Mouse (Mus musculus): Measurements from ENCODE around the gene Elf2. TPM values are rescaled to one million over a fixed set of nuclear protein-coding genes. Genes with fewer than 3 reads are reported as not detected.

Elf2 gene
- polyA plus RNA-seq, 1 experiment from 2014 or later, result 62.9 TPM

DNA sequence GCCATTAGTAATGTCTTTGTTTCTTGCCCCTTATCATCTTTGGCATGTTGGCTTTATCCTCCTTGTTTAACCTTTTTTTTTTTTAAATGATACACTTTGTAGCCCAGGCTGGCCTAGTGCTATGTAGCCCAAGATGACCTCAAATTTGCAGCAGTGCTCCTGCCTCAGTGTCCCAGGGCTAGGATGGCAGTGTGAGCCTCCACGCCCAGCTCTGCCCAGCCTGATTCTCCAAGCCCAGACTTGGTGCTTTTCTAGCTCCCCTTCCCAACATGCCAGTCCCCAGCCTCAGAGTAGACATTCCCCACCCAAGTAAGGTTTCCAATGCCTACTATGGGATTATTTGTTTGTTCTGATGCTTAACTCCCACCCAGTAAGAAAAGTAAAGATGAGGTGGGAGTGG, 88.2 kb downstream of the Elf2 start:
- H3K9me3 ChIP-seq (ENCODE audit: low read length), result no peaks in the 10 kb centered on the region
- H3K27ac ChIP-seq (ENCODE audit: low read length), result no peak overlapping the region
- peaks cover 66% of the 10 kb centered on the region for H3K36me3 ChIP-seq (ENCODE audit: insufficient read depth, low read length)
- no peak overlapping the region for H3K4me3 ChIP-seq (ENCODE audit: low read length)
- no peak overlapping the region for H3K4me2 ChIP-seq (replicated peaks; ENCODE audit: low read depth, low read length)
- no peak overlapping the region for H3K9ac ChIP-seq (replicated peaks; ENCODE audit: low read length)
- no peak for ATAC-seq (ENCODE audit: low FRiP score, low TSS enrichment)
- no peaks in the 10 kb centered on the region for H3K27me3 ChIP-seq (ENCODE audit: insufficient read depth, low read length)
- WGBS, result 89% methylated on average over 1 of the region's 1 CpGs
- H3K4me1 ChIP-seq (ENCODE audit: insufficient read depth, low read length), result no peaks in the 10 kb centered on the region

DNA sequence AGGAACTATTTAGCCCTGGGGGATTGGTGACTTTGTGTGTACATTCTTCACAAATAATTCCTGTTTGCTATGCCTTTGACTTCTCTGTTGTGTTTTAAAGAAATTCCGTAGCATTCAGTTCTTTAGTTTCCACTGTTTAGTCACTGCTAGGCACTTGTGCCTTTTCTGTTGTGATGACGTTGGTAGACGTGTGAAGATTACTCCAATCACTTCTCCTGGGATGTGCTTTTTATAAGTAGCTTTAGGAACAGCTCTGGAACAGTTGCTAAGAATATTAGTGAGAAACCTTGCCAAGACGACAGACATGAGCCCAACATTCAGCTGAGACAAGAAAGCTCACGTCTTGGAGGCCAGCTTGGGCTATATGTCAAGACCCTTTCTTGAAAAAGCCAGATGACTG, 89.4 kb downstream of the Elf2 start:
- H3K27me3 ChIP-seq (ENCODE audit: insufficient read depth, low read length), result no peaks in the 10 kb centered on the region
- H3K4me2 ChIP-seq (replicated peaks; ENCODE audit: low read depth, low read length), result no peak overlapping the region
- no peak overlapping the region for H3K27ac ChIP-seq (ENCODE audit: low read length)
- H3K4me1 ChIP-seq (ENCODE audit: insufficient read depth, low read length), result no peaks in the 10 kb centered on the region
- peaks cover 54% of the 10 kb centered on the region for H3K36me3 ChIP-seq (ENCODE audit: insufficient read depth, low read length)
- H3K4me3 ChIP-seq (ENCODE audit: low read length), result no peak overlapping the region
- WGBS, result 79% methylated on average over 5 of the region's 5 CpGs
- no peak for ATAC-seq (ENCODE audit: low FRiP score, low TSS enrichment)
- no peaks in the 10 kb centered on the region for H3K9me3 ChIP-seq (ENCODE audit: low read length)
- H3K9ac ChIP-seq (replicated peaks; ENCODE audit: low read length), result no peak overlapping the region

DNA sequence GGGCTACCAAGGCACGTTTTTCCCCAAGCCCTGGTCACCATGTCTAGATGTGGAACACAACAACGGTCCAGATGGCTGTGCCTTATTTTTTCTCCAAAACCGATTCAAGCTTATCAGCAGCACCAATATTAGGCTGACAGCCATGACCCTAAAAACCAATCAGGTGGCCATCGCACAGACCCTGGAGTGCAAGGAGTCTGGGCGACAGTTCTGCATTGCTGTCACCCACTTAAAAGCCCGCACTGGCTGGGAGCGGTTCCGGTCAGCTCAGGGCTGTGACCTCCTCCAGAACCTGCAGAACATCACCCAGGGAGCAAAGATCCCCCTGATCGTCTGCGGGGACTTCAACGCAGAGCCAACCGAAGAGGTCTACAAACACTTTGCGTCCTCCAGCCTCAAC, 90.6 kb downstream of the Elf2 start:
- Histone ChIP-seq H3K4me1 (ENCODE audit: insufficient read depth, low read length) (no peaks in the 10 kb centered on the region), H3K4me3 (ENCODE audit: low read length) (no peak overlapping the region), H3K4me2 (replicated peaks; ENCODE audit: low read depth, low read length) (no peak overlapping the region), H3K9ac (replicated peaks; ENCODE audit: low read length) (no peak overlapping the region), H3K27me3 (ENCODE audit: insufficient read depth, low read length) (no peaks in the 10 kb centered on the region), H3K9me3 (ENCODE audit: low read length) (no peaks in the 10 kb centered on the region), H3K27ac (ENCODE audit: low read length) (no peak overlapping the region), H3K36me3 (ENCODE audit: insufficient read depth, low read length) (peaks cover 45% of the 10 kb centered on the region)
- no peak for ATAC-seq (ENCODE audit: low FRiP score, low TSS enrichment)
- 93% methylated on average over 13 of the region's 13 CpGs for WGBS

DNA sequence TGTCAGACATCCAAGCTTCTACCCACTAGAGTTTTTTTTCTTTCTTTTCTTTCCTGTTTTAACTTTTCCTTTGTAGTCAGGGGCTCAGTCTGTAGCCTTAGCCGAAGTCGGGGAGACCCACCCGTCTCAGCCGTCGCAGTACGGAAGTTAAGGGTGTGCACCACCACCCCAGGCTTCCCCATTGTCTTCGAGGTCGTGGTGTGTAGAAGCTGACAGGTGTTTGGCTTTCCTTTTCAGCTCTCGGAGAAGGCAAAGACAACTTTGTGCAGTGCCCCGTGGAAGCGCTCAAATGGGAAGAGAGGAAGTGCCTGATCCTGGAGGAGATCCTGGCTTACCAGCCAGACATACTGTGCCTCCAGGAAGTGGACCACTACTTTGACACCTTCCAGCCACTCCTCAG, 91.0 kb downstream of the Elf2 start:
- Histone ChIP-seq H3K4me3 (ENCODE audit: low read length) (no peak overlapping the region), H3K27ac (ENCODE audit: low read length) (no peak overlapping the region), H3K9ac (replicated peaks; ENCODE audit: low read length) (no peak overlapping the region), H3K9me3 (ENCODE audit: low read length) (no peaks in the 10 kb centered on the region), H3K4me2 (replicated peaks; ENCODE audit: low read depth, low read length) (no peak overlapping the region), H3K36me3 (ENCODE audit: insufficient read depth, low read length) (peaks cover 42% of the 10 kb centered on the region), H3K4me1 (ENCODE audit: insufficient read depth, low read length) (no peaks in the 10 kb centered on the region), H3K27me3 (ENCODE audit: insufficient read depth, low read length) (no peaks in the 10 kb centered on the region)
- ATAC-seq (ENCODE audit: low FRiP score, low TSS enrichment), result no peak
- 86% methylated on average over 11 of the region's 11 CpGs for WGBS

DNA sequence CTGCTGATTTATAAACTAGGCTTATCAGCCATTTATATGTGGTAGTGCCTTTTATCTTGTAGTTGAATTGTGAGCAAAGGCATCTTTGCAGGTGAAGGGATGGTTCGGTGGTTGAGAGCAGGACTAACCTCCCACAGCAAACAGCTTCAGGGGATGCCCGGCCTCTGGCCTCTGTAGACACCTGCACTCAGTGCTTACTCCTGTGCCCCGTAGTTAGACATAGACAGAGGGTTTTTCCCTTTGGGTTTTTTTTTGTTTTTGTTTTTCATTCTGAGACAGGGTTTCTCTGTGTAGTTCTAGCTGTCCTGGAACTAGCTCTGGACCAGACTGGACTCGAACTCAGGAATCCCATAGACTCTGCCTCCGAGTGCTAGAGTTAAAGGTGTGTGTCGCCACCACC, 91.9 kb downstream of the Elf2 start:
- Histone ChIP-seq H3K9me3 (ENCODE audit: low read length) (no peaks in the 10 kb centered on the region), H3K27me3 (ENCODE audit: insufficient read depth, low read length) (no peaks in the 10 kb centered on the region), H3K27ac (ENCODE audit: low read length) (no peak overlapping the region), H3K4me1 (ENCODE audit: insufficient read depth, low read length) (no peaks in the 10 kb centered on the region), H3K4me2 (replicated peaks; ENCODE audit: low read depth, low read length) (no peak overlapping the region), H3K36me3 (ENCODE audit: insufficient read depth, low read length) (peaks cover 40% of the 10 kb centered on the region), H3K9ac (replicated peaks; ENCODE audit: low read length) (no peak overlapping the region), H3K4me3 (ENCODE audit: low read length) (no peak overlapping the region)
- WGBS, result 92% methylated on average over 6 of the region's 6 CpGs
- no peak for ATAC-seq (ENCODE audit: low FRiP score, low TSS enrichment)

DNA sequence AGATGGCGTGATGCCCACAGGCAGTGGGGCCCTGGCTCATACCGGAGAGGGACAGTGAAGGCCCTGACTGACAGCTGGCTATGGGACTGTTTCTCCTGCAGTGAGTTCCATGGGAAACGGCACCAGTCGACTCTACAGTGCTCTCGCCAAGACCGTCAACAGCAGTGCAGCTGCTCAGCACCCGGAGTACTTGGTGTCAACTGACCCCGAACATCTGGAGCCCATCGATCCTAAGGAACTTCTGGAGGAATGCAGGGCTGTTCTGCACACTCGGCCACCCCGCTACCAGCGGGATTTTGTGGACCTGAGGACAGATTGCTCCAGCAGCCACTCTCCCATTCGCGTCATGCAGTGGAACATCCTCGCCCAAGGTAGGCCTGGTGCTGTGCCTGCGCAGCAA, 92.8 kb downstream of the Elf2 start:
- H3K4me2 ChIP-seq (replicated peaks; ENCODE audit: low read depth, low read length), result no peak overlapping the region
- no peaks in the 10 kb centered on the region for H3K9me3 ChIP-seq (ENCODE audit: low read length)
- 63% methylated on average over 16 of the region's 16 CpGs for WGBS
- H3K36me3 ChIP-seq (ENCODE audit: insufficient read depth, low read length), result peaks cover 32% of the 10 kb centered on the region
- ATAC-seq (ENCODE audit: low FRiP score, low TSS enrichment), result no peak; the same call in 1 of the 2 replicates
- no peaks in the 10 kb centered on the region for H3K4me1 ChIP-seq (ENCODE audit: insufficient read depth, low read length)
- no peak overlapping the region for H3K9ac ChIP-seq (replicated peaks; ENCODE audit: low read length)
- H3K27me3 ChIP-seq (ENCODE audit: insufficient read depth, low read length), result no peaks in the 10 kb centered on the region
- no peak overlapping the region for H3K4me3 ChIP-seq (ENCODE audit: low read length)
- no peak overlapping the region for H3K27ac ChIP-seq (ENCODE audit: low read length)

DNA sequence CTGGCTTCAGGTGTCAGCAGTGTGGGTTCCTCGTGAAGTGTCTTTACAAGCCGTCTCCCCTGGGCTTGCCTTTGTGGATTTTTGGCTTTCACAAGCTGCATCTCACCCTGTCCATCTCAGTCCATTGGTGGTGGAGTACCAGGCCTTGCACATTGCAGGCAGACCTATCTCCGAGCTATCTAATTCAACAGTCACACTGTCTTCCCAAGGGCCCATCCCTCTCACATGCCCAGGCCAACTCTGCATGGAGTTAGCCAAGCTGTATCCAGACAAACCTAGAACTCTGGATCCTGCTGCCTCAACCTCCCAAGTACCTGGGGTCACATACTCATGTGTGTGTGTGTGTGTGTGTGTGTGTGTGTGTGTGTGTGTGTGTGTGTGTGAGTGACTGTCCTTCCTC, 100.9 kb downstream of the Elf2 start:
- H3K4me2 ChIP-seq (replicated peaks; ENCODE audit: low read depth, low read length), result no peak overlapping the region
- no peaks in the 10 kb centered on the region for H3K27me3 ChIP-seq (ENCODE audit: insufficient read depth, low read length)
- WGBS, result 97% methylated on average over 3 of the region's 3 CpGs
- H3K36me3 ChIP-seq (ENCODE audit: insufficient read depth, low read length), result peaks cover 3% of the 10 kb centered on the region; the same call in 1 of the 2 replicates
- no peak overlapping the region for H3K27ac ChIP-seq (ENCODE audit: low read length)
- ATAC-seq (ENCODE audit: low FRiP score, low TSS enrichment), result no peak
- H3K9me3 ChIP-seq (ENCODE audit: low read length), result no peaks in the 10 kb centered on the region
- no peaks in the 10 kb centered on the region for H3K4me1 ChIP-seq (ENCODE audit: insufficient read depth, low read length)
- H3K4me3 ChIP-seq (ENCODE audit: low read length), result no peak overlapping the region
- no peak overlapping the region for H3K9ac ChIP-seq (replicated peaks; ENCODE audit: low read length)

DNA sequence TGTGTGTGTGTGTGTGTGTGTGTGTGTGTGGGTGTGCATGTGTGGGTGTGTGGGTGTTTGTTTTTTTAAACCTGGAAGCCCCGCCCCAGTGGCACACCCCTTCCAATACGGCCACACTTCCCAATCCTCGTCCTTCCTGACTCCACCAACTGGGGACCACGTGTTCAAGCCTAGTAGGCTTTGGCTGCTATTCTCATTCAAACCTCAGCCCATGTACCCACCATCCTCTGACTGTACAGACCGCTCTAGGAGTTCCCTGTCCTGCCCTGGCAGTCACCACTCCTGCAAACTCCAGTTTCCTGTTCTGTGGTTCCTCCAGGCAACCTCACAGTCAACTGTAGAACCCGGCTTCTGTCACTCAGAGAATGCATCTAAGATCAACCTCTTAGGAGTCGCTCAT, 101.9 kb downstream of the Elf2 start:
- ATAC-seq (ENCODE audit: low FRiP score, low TSS enrichment), result no peak
- Histone ChIP-seq H3K9ac (replicated peaks; ENCODE audit: low read length) (no peak overlapping the region), H3K4me2 (replicated peaks; ENCODE audit: low read depth, low read length) (no peak overlapping the region), H3K27ac (ENCODE audit: low read length) (no peak overlapping the region), H3K27me3 (ENCODE audit: insufficient read depth, low read length) (no peaks in the 10 kb centered on the region), H3K4me1 (ENCODE audit: insufficient read depth, low read length) (peaks cover 9% of the 10 kb centered on the region; the same call in 1 of the 2 replicates), H3K36me3 (ENCODE audit: insufficient read depth, low read length) (peaks cover 3% of the 10 kb centered on the region; the same call in 1 of the 2 replicates), H3K4me3 (ENCODE audit: low read length) (no peak overlapping the region), H3K9me3 (ENCODE audit: low read length) (no peaks in the 10 kb centered on the region)
- 82% methylated on average over 7 of the region's 7 CpGs for WGBS

DNA sequence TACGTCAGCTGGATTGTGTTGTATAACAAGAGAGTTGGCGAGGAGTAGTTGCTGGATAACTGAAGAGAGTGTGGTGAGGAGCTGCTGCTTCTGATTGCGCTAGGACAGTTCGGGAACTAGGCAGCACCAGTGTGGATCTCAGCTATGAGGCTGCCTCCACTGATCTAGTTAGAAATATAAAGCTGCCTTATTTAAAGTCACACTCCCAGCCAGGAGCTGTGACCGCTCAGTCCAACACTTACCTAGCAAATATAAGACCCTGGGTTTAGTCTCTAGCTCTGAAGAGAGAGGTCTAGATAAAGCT, 105.8 kb downstream of the Elf2 start:
- WGBS, result 80% methylated on average over 5 of the region's 5 CpGs
- no peak overlapping the region for H3K4me3 ChIP-seq (ENCODE audit: low read length)
- ATAC-seq (ENCODE audit: low FRiP score, low TSS enrichment), result no peak; the same call in 1 of the 2 replicates

DNA sequence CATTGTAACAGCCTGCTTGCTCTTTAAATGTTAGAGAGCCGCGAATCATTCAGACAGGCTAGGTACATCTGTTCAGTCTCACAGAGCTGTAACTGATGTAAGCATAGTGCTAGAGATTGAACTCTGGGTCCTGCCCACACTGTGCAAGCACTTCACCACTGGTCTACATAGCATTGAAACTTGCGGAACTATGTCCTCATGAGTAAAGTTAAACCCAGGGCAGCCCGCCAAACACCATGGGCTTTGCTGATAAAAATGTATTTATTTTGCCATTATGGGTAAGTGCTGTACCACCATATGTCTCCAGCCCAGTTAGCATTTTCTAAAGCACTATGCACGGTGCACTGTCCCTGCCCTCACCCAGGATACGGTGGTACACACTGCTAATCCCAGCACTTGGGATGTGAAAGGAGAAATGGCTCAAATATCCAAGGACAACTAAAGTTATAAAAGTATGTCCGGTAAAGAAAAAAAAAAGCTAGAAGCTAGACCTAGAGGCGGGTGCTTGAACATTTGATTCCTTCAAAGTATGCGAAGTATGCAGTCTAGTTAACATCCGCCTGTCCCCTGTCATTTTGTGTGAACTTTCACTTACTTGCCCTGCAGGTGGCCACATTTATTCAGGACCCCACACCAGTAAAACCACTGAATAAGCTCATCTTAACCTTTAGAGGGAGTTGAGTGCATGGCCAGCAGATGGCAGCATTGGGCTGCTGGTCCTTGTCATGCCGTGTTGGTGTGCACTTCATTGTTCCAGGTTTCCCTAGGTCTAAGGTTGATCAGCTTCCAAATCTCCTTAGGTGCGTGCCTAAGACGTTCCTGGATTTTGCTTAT, 106.3 kb downstream of the Elf2 start:
- Histone ChIP-seq H3K9ac (replicated peaks; ENCODE audit: low read length) (no peak overlapping the region), H3K27me3 (ENCODE audit: insufficient read depth, low read length) (no peaks in the 10 kb centered on the region), H3K4me3 (ENCODE audit: low read length) (no peak overlapping the region), H3K4me2 (replicated peaks; ENCODE audit: low read depth, low read length) (no peak overlapping the region), H3K4me1 (ENCODE audit: insufficient read depth, low read length) (peaks cover 11% of the 10 kb centered on the region; the same call in 1 of the 2 replicates), H3K36me3 (ENCODE audit: insufficient read depth, low read length) (no peaks in the 10 kb centered on the region), H3K27ac (ENCODE audit: low read length) (no peak overlapping the region), H3K9me3 (ENCODE audit: low read length) (no peaks in the 10 kb centered on the region)
- peak; percentile 91 for ATAC-seq (ENCODE audit: low FRiP score, low TSS enrichment)
- WGBS, result 37% methylated on average over 13 of the region's 13 CpGs

More for the DNA sequence above, 105.8 kb downstream of the Elf2 start:
- no peak overlapping the region for H3K4me2 ChIP-seq (replicated peaks; ENCODE audit: low read depth, low read length)
- no peak overlapping the region for H3K27ac ChIP-seq (ENCODE audit: low read length)
- H3K36me3 ChIP-seq (ENCODE audit: insufficient read depth, low read length), result peaks cover 3% of the 10 kb centered on the region; the same call in 1 of the 2 replicates
- no peaks in the 10 kb centered on the region for H3K27me3 ChIP-seq (ENCODE audit: insufficient read depth, low read length)
- H3K9ac ChIP-seq (replicated peaks; ENCODE audit: low read length), result no peak overlapping the region
- H3K4me1 ChIP-seq (ENCODE audit: insufficient read depth, low read length), result peaks cover 11% of the 10 kb centered on the region; the same call in 1 of the 2 replicates
- no peaks in the 10 kb centered on the region for H3K9me3 ChIP-seq (ENCODE audit: low read length)

All from kidney, embryonic 16.5 days (tissue).